25 mouse cellular contexts compared by ENCODE assay signal in genomic region chr1:125984570-125984969, GRCm38 (mm10).
DNase-seq lines count a peak whose midpoint lies in the region; ATAC-seq and TF ChIP-seq lines count a peak whose summit lies in the region.
"Had no signal": no experiment of that assay in that cellular context is flagged by ENCODE, and none has a peak within 500 bp of the region (broad histone marks: within the 10 kb centered on the region; RNA-seq: fewer than 3 reads in every experiment).

No protein-coding gene starts in this region.

- no peak overlapping the region for H3K4me3 ChIP-seq in kidney, embryonic 14.5 days (ENCODE audit: low read length)
- H3K4me3 ChIP-seq in intestine, postnatal 0 days (ENCODE audit: low read depth, low read length) = no peak overlapping the region
- H3K4me3 ChIP-seq: embryonic facial prominence, embryonic 12.5 days; embryonic facial prominence, embryonic 15.5 days; gastrocnemius, adult 2 months; heart, embryonic 12.5 days; heart, embryonic 15.5 days had no signal

- no peak for ATAC-seq in kidney, embryonic 14.5 days (ENCODE audit: low FRiP score, low TSS enrichment)
- peak; percentile 88 for ATAC-seq in intestine, postnatal 0 days
- ATAC-seq: activated CD4-positive, CD25-positive, alpha-beta regulatory T cell, adult 4 months; forebrain, embryonic 14.5 days; forebrain, postnatal 0 days had no signal

- intact Hi-C loops in heart, postnatal 25 days (cut with DNase I) = no loop called here

- H3K27ac ChIP-seq in kidney, embryonic 14.5 days (ENCODE audit: low read depth, low read length) = no peak overlapping the region
- peak overlapping the region; percentile 46; the same call in 1 of the 2 replicates for H3K27ac ChIP-seq in intestine, postnatal 0 days (ENCODE audit: low read depth, low read length)
- H3K27ac ChIP-seq: embryonic facial prominence, embryonic 12.5 days; embryonic facial prominence, embryonic 15.5 days; gastrocnemius, adult 2 months; heart, embryonic 15.5 days; hindbrain, embryonic 14.5 days had no signal

- WGBS in kidney, embryonic 14.5 days = 66% methylated on average over 2 of the region's 2 CpGs
- 35% methylated on average over 2 of the region's 2 CpGs for WGBS in intestine, postnatal 0 days

- H3K27me3 ChIP-seq in kidney, embryonic 14.5 days (ENCODE audit: control insufficient read depth, insufficient read depth, low read length) = no peaks in the 10 kb centered on the region
- H3K27me3 ChIP-seq in intestine, postnatal 0 days (replicated peaks; ENCODE audit: control insufficient read depth, insufficient read depth, low read length) = no peaks in the 10 kb centered on the region
- H3K27me3 ChIP-seq: embryonic facial prominence, embryonic 12.5 days; embryonic facial prominence, embryonic 15.5 days; heart, embryonic 12.5 days; heart, embryonic 15.5 days had no signal

- H3K4me2 ChIP-seq in kidney, embryonic 14.5 days (replicated peaks; ENCODE audit: low read depth, low read length) = no peak overlapping the region
- H3K4me2 ChIP-seq in intestine, postnatal 0 days (replicated peaks; ENCODE audit: low read depth) = no peak overlapping the region
- H3K4me2 ChIP-seq: embryonic facial prominence, embryonic 12.5 days; embryonic facial prominence, embryonic 15.5 days; heart, embryonic 12.5 days; heart, embryonic 15.5 days; hindbrain, embryonic 14.5 days had no signal

- TF ChIP-seq CTCF in intestine, postnatal 0 days (IDR thresholded peaks at IDR 0.05; ENCODE audit: low read depth) = no peak

- DNase-seq in heart, adult 11 months = peak; percentile 55
- no peak for DNase-seq in heart, postnatal 25 days (ENCODE audit: low spot score)
- peak; percentile 9 to 10 for DNase-seq in kidney, adult 8-10 months
- DNase-seq in kidney, postnatal 36 days = peak; percentile 13 to 22
- no peak for DNase-seq in kidney, adult 18-20 months
- no peak for DNase-seq in adrenal gland, postnatal 4 days (ENCODE audit: low spot score in 2 of 2)
- DNase-seq: adrenal gland, adult 8-10 months; adrenal gland, postnatal 25 days; cerebellum, adult 18-20 months; cerebellum, adult 9-10 months; cerebellum, postnatal 14 days; forebrain, postnatal 0 days; gastrocnemius, adult 2 months; gastrocnemius, postnatal 14 days; heart, adult 18-20 months; heart, postnatal 4 days had no signal

- no peaks in the 10 kb centered on the region for H3K4me1 ChIP-seq in kidney, embryonic 14.5 days (ENCODE audit: control insufficient read depth, insufficient read depth, low read length)
- no peaks in the 10 kb centered on the region for H3K4me1 ChIP-seq in intestine, postnatal 0 days (replicated peaks; ENCODE audit: control insufficient read depth, insufficient read depth, low read length)
- H3K4me1 ChIP-seq: embryonic facial prominence, embryonic 12.5 days; embryonic facial prominence, embryonic 15.5 days; heart, embryonic 12.5 days; heart, embryonic 15.5 days had no signal

- no peak overlapping the region for H3K9ac ChIP-seq in kidney, embryonic 14.5 days (ENCODE audit: low read depth, low read length)
- H3K9ac ChIP-seq in intestine, postnatal 0 days (ENCODE audit: low read depth, low read length) = no peak overlapping the region
- H3K9ac ChIP-seq: embryonic facial prominence, embryonic 12.5 days; embryonic facial prominence, embryonic 15.5 days; forebrain, postnatal 0 days; heart, embryonic 12.5 days; heart, embryonic 15.5 days; hindbrain, embryonic 14.5 days had no signal

- H3K36me3 ChIP-seq in kidney, embryonic 14.5 days (ENCODE audit: control insufficient read depth, insufficient read depth, low read length) = no peaks in the 10 kb centered on the region
- no peaks in the 10 kb centered on the region for H3K36me3 ChIP-seq in intestine, postnatal 0 days (ENCODE audit: control insufficient read depth, insufficient read depth)
- H3K36me3 ChIP-seq: embryonic facial prominence, embryonic 12.5 days; embryonic facial prominence, embryonic 15.5 days; heart, embryonic 12.5 days; heart, embryonic 15.5 days had no signal

- H3K9me3 ChIP-seq in kidney, embryonic 14.5 days (ENCODE audit: control insufficient read depth, low read length) = no peaks in the 10 kb centered on the region
- no peaks in the 10 kb centered on the region for H3K9me3 ChIP-seq in intestine, postnatal 0 days (ENCODE audit: control insufficient read depth)
- H3K9me3 ChIP-seq: embryonic facial prominence, embryonic 12.5 days; embryonic facial prominence, embryonic 15.5 days; heart, embryonic 12.5 days; heart, embryonic 15.5 days had no signal

Comparison
In these comparisons a context has a peak if more than half of its experiments do, and no peak if none do; other contexts are left out.
1. DNase-seq: peak in heart, adult 11 months (single experiment), kidney, adult 8-10 months (2 of 2) and kidney, postnatal 36 days (2 of 2); none in heart, postnatal 25 days (single experiment), kidney, adult 18-20 months (single experiment) and adrenal gland, postnatal 4 days (0 of 2).